Mouse (Mus musculus) left cerebral cortex, adult 8-10 months (tissue): ENCODE data around the gene Agap1. TPM values are rescaled to one million over a fixed set of nuclear protein-coding genes. Genes with fewer than 3 reads are reported as not detected.
"Not testable (repeated sequence)": the region's sequence is repeated elsewhere in the genome, so short reads cannot be mapped to it uniquely, and the experiment has no call there.

ENCODE experiments used
- DNase-seq, 2 experiments: peaks; one replicate each; pipeline ENCODE4 v3.0.0; 2022; ENCODE audit warnings: low spot score in 2 of 2
- total RNA-seq, 4 experiments: library from RNA; stranded (reverse); gene quantifications; 2 replicates each; pipeline ENCODE4 v1.2.4; 2022

Agap1 gene
- total RNA-seq, 4 experiments from 2014 or later: 269 to 335 (median 295) TPM

GRCm38 (mm10) chr1:89501346-89501745 is 46.7 kb downstream of the Agap1 start:
- DNase-seq: no peak

GRCm38 (mm10) chr1:89501891-89502290 is 47.3 kb downstream of the Agap1 start:
- not testable (repeated sequence) for DNase-seq

- no peak for DNase-seq
Measured at GRCm38 (mm10) chr1:89509196-89509595, 54.6 kb downstream of the Agap1 start.

- DNase-seq: no peak
Measured at GRCm38 (mm10) chr1:89509763-89510340, 55.2 kb downstream of the Agap1 start.

GRCm38 (mm10) chr1:89510731-89511130 is 56.1 kb downstream of the Agap1 start:
- DNase-seq: no peak

GRCm38 (mm10) chr1:89513616-89514283 is 59.1 kb downstream of the Agap1 start:
- DNase-seq: no peak

- no peak for DNase-seq
Measured at GRCm38 (mm10) chr1:89515808-89516560, 61.4 kb downstream of the Agap1 start.

- no peak for DNase-seq
Measured at GRCm38 (mm10) chr1:89517817-89518216, 63.2 kb downstream of the Agap1 start.

- DNase-seq: no peak
Measured at GRCm38 (mm10) chr1:89519914-89520643, 65.5 kb downstream of the Agap1 start.

- DNase-seq: no peak
Measured at GRCm38 (mm10) chr1:89521406-89521805, 66.8 kb downstream of the Agap1 start.

GRCm38 (mm10) chr1:89521935-89522535 is 67.4 kb downstream of the Agap1 start:
- no peak for DNase-seq

- peak; percentile 73 to 94 for DNase-seq
Measured at GRCm38 (mm10) chr1:89524369-89524768, 69.8 kb downstream of the Agap1 start.

GRCm38 (mm10) chr1:89524998-89525397 is 70.4 kb downstream of the Agap1 start:
- DNase-seq: no peak

- DNase-seq: peak in 1 of 2 experiments; percentile 50
Measured at GRCm38 (mm10) chr1:89525825-89526224, 71.2 kb downstream of the Agap1 start.

- peak in 1 of 2 experiments; percentile 22 for DNase-seq
Measured at GRCm38 (mm10) chr1:89528671-89529276, 74.2 kb downstream of the Agap1 start.

- no peak for DNase-seq
Measured at GRCm38 (mm10) chr1:89533702-89534101, 79.1 kb downstream of the Agap1 start.

- DNase-seq: no peak
Measured at GRCm38 (mm10) chr1:89535206-89535605, 80.6 kb downstream of the Agap1 start.

- no peak for DNase-seq
Measured at GRCm38 (mm10) chr1:89538163-89538946, 83.7 kb downstream of the Agap1 start.

- no peak for DNase-seq
Measured at GRCm38 (mm10) chr1:89539127-89539526, 84.5 kb downstream of the Agap1 start.

- no peak for DNase-seq
Measured at GRCm38 (mm10) chr1:89541151-89541550, 86.5 kb downstream of the Agap1 start.
